Mouse (Mus musculus): ENCODE measurements at regions not wholly inside any gene's neighbourhood (a gene's known extent, or its start where the extent isn't known, plus 50 kb on each side); places are given as distances from the start of the nearest gene placed in this dataset.
"Not testable (repeated sequence)": the region's sequence is repeated elsewhere in the genome, so short reads cannot be mapped to it uniquely, and the experiment has no call there.

DNA sequence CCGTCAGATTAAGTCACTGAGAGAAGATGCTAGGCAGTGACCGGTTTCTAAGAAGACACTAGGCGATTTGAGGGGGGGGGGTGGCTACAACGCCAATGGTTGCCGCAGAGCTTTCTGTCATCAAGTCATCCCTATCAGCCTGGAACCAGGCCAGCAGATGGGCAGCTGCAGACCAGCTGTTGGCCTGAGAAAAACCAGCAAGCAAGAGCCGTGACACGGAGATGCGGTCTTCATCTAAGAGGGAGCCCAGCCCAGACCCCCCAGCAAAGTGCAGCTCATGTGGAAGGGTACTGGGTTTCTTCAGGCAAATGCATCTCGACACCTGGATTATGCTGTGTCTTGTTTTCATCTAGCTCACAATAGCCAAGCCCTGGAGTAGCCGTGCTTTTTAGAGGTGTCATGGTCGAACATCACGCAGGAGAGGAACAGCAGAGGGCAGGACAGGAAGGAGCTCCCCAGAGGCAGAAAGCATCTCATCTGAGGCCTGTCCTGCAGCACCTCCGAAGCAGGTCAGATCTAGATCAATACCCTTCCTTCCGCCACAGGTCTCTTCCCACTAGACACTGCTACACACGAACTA is 76.3 kb downstream of the Cpn2 start:
- DNase-seq (ENCODE audit: low spot score) = no peak

- DNase-seq (ENCODE audit: low spot score) = no peak
Measured at GRCm38 (mm10) chr16:30193294-30194261, 73.7 kb downstream of the Cpn2 start.

- DNase-seq (ENCODE audit: low spot score) = no peak
Measured at GRCm38 (mm10) chr16:30194836-30195235, 72.5 kb downstream of the Cpn2 start.

GRCm38 (mm10) chr16:30195859-30196258 is 71.4 kb downstream of the Cpn2 start:
- not testable (repeated sequence) for DNase-seq (ENCODE audit: low spot score)

DNA sequence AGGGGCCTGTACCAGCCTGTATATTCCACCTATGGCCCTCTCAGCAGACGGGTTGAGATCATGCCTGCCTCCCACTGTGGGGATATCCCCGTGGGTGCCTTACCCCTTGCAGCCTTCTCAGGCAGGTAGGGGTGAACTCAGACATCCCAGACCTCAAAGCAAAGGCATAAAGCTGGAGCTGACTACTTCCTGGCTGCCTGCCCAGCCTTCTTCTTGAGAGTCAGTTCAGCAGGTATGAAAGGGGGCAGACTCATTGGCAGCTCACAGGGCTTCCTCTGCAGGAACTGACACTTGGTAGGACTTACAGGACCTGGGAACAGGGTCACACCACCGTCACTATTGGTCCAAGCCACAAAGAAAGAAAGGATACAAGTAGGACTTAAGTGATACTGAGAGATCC is 69.9 kb downstream of the Cpn2 start:
- no peak for DNase-seq (ENCODE audit: low spot score)

DNA sequence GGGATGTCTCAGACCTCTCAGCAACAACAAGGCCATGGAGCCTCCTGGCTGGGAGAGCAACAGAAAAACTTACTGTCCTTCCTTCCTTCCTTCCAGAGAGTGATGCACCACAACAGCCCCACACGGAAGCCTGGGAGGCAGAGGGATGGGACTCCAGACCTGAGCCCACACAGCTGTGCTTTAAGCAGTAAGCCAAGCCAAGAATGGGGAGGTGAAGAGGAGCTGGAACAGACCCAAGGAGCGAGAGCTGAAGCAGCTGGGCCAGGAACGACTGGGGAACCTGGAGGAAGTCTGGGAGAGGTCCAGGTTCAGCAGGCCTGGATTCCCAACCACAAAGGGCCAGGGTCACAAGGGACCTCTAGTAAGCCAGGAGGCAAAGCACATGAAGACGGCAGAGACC is 67.5 kb downstream of the Cpn2 start:
- DNase-seq (ENCODE audit: low spot score) = no peak

DNA sequence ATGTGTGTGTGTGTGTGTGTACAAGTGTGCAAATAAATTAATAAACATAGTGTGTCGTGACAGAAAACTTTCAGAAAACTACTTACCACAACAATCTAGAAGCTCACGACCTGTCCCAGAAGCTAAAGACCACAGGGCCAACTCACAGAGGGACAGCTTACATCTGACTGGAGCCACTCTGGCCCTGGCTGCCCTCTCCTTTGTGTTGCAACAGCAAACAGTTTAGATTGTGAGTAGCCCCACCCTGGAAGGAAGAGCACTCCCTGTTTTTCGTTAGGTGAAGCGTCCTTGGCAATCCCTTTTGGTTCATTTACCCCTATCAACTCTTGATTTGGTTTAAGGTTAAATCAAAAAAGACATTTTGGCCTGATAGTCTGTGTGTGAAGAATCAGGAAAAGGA is 63.2 kb downstream of the Cpn2 start:
- DNase-seq (ENCODE audit: low spot score) = no peak

GRCm38 (mm10) chr16:30205314-30205815 is 61.9 kb downstream of the Cpn2 start:
- no peak for DNase-seq (ENCODE audit: low spot score)

DNA sequence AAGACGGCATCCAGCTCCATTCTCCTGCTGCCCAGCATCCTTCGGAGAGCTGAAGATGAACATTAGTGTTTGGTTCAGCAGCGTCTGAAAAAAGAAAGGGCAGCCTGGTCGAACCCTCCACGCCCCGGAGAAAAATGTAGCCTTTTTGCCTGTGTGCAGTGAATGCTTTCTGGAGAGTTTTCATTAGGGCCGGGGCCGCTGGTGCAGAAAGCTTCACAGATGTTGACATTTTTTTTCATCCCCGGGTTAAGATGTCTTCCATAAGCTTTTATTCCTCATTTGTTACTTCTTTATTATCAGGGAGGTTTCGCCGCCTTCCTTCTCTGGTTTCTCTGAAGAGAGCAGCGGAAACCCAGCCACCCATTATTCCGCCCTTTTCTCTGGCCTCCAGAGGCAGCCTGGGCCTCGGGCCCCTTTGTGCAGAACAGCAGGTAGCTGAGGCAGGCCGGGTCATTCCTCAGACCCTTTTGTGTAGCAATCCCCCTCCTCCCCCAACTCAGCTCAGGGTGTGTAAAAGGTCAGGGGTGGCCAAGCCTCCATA is 61.4 kb downstream of the Cpn2 start:
- DNase-seq (ENCODE audit: low spot score) = no peak
